Mouse (Mus musculus): ENCODE data around the gene Arntl2.

DNA sequence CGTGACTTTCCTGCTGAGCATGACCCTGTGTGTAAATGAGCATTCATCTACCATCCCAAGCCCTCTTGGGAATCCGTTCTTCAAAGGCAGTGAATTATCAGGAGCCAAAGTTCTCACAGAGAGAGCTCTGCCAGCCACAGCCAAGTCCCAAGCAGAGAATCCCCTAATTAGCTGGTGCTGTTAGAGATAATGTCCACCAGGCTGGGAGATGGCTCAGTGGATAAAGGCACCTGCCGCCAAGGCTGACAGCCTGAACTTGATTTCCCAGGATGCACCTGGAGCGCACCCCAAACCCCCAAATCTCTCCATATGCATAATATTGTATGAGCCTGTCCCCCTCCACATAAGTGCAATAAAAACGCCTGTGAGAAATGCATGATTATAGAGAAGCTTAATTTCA, 49.5 kb downstream of the Arntl2 start:
- TF ChIP-seq POLR2A (IDR thresholded peaks at IDR 0.05; ENCODE audit: low read depth, low read length): no peak
- no peak for TF ChIP-seq CTCF (IDR thresholded peaks at IDR 0.05; ENCODE audit: borderline replicate concordance, insufficient read depth, low read length)
